Mouse (Mus musculus) brain, embryonic 14.5 days (tissue): ENCODE data around the gene Stxbp6.

Experiments used
- CTCF ChIP-seq: fragments of 200-500 bp; IDR thresholded peaks from 2 replicates; pipeline ENCODE4 v1.5.1; 2012; ENCODE audit warnings: inconsistent platforms, mild to moderate bottlenecking, moderate library complexity, borderline replicate concordance; ENCODE audit not compliant: insufficient read depth, insufficient read length; ENCODE audit errors: extremely low read depth
- POLR2A ChIP-seq: fragments of 200-500 bp; IDR thresholded peaks from 2 replicates; pipeline ENCODE4 v1.6.1; 2012; ENCODE audit warnings: mild to moderate bottlenecking, inconsistent platforms, borderline replicate concordance; ENCODE audit not compliant: poor library complexity, insufficient read depth, insufficient read length, severe bottlenecking; ENCODE audit errors: extremely low read depth

GRCm38 (mm10) chr12:45019059-45019822 lies 55.3 kb downstream of the Stxbp6 start:
- TF ChIP-seq CTCF (no peak), POLR2A (no peak)
